Mouse (Mus musculus) hindbrain, embryonic 12.5 days (tissue): ENCODE results near the gene Sgca. TPM values are rescaled to one million over a fixed set of nuclear protein-coding genes. Genes with fewer than 3 reads are reported as not detected.
A peak's percentile ranks its signal among the peaks of the same experiment; 100 is the strongest.

Experiments
- ATAC-seq: fragments of 200-750 bp; cut with Nextera tagmentation; 2 replicates; pipeline ENCODE4 v1.8.0; 2017; ENCODE audit warnings: moderate TSS enrichment; ENCODE audit not compliant: low FRiP score
- H3K27ac ChIP-seq: fragments of 300-500 bp; sonication (generic); 2 replicates; pipeline ENCODE4 v1.5.1; 2016; ENCODE audit warnings: mild to moderate bottlenecking
- H3K27me3 ChIP-seq: fragments of 300-500 bp; sonication (generic); 2 replicates; pipeline ENCODE4 v1.6.1; 2016; ENCODE audit warnings: mild to moderate bottlenecking
- H3K36me3 ChIP-seq: fragments of 300-500 bp; sonication (generic); 2 replicates; pipeline ENCODE4 v1.6.1; 2016; ENCODE audit warnings: mild to moderate bottlenecking
- H3K4me1 ChIP-seq: fragments of 300-500 bp; sonication (generic); 2 replicates; pipeline ENCODE4 v1.6.1; 2016
- H3K4me2 ChIP-seq: fragments of 300-500 bp; sonication (generic); replicated peaks from 2 replicates; pipeline ENCODE4 v1.6.1; 2016; ENCODE audit warnings: mild to moderate bottlenecking
- H3K4me3 ChIP-seq: fragments of 300-500 bp; sonication (generic); 2 replicates; pipeline ENCODE4 v1.5.1; 2016; ENCODE audit warnings: mild to moderate bottlenecking
- H3K9ac ChIP-seq: fragments of 300-500 bp; sonication (generic); 2 replicates; pipeline ENCODE4 v1.6.1; 2016; ENCODE audit warnings: mild to moderate bottlenecking, moderate library complexity
- H3K9me3 ChIP-seq: fragments of 300-500 bp; sonication (generic); replicated peaks from 2 replicates; pipeline ENCODE4 v1.6.1; 2016; ENCODE audit warnings: mild to moderate bottlenecking
- WGBS: fragments of 180-500 bp; shearing (Covaris S2); methylation state at CpG from one replicate; pipeline ENCODE4 v1.1.7; 2016; 5-methylcytosine and 5-hydroxymethylcytosine counted together
- polyA plus RNA-seq: library from polyadenylated mRNA; unstranded; fragments of >200 nt; fragmentation: Nextera tagmentation; extraction: Ambion mirVana; gene quantifications from 2 replicates; pipeline ENCODE4 v1.2.1, GENCODE M21; 2016

Gene Sgca
- polyA plus RNA-seq, 1 experiment from 2014 or later, result 0.43 TPM

DNA sequence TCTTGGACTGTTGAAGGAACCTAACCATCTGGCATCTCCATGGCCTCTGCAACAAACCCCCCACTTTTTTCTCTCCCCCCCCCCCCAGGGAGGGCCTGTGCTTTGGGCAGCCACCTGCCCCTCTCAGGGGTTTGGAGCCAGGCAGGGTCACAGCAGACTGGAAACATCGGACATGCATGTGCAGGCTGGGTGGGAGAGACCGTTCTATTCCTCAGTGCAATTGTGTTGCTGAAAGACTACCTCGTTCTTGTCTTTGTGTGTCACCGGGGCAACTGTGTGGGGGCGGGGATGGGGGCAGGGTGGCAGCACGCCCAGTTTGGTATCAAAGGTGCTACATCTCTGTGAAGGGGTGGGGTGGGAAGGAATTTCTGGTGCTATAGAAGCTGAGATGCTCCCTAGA is 24.0 kb downstream of the Sgca start:
- Histone ChIP-seq H3K4me2 (peak overlapping the region; percentile 13; the same call in 1 of the 2 replicates), H3K9me3 (no peaks in the 10 kb centered on the region), H3K9ac (no peak overlapping the region), H3K27ac (peak overlapping the region; percentile 52), H3K4me1 (peaks cover 20% of the 10 kb centered on the region), H3K4me3 (no peak overlapping the region), H3K27me3 (peaks cover 5% of the 10 kb centered on the region; the same call in 1 of the 2 replicates), H3K36me3 (no peaks in the 10 kb centered on the region)
- 10% methylated on average over 6 of the region's 6 CpGs for WGBS
- 0 out of 2 replicates have a peak, but pooled peaks have one; percentile 49 for ATAC-seq

DNA sequence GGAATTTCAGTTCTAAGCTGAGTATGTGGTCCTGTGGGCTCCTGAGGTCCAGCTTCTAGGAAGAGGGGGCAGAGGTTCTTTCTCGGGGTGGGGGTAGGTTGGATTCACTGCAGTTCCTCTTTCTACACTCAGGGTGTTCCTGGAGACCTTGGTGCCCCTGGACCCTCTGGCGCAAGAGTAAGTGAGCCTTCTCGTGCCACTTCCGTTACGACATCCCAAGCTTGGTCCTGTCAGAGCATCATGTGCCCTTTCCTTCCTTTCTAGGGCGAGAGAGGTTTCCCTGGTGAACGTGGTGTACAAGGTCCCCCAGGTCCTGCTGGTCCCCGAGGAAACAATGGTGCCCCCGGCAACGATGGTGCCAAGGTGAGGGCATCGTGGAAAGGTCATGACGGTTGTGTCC is 30.9 kb downstream of the Sgca start:
- ATAC-seq, result no peak
- no peak overlapping the region for H3K4me3 ChIP-seq
- no peaks in the 10 kb centered on the region for H3K9me3 ChIP-seq
- H3K9ac ChIP-seq, result no peak overlapping the region
- peaks cover 15% of the 10 kb centered on the region; the same call in 1 of the 2 replicates for H3K27me3 ChIP-seq
- no peak overlapping the region for H3K27ac ChIP-seq
- no peaks in the 10 kb centered on the region; the same call in 1 of the 2 replicates for H3K4me1 ChIP-seq
- 0 out of 2 replicates have a peak, but pooled peaks cover 3% of the 10 kb centered on the region for H3K36me3 ChIP-seq
- 92% methylated on average over 12 of the region's 12 CpGs for WGBS
- no peak overlapping the region for H3K4me2 ChIP-seq

DNA sequence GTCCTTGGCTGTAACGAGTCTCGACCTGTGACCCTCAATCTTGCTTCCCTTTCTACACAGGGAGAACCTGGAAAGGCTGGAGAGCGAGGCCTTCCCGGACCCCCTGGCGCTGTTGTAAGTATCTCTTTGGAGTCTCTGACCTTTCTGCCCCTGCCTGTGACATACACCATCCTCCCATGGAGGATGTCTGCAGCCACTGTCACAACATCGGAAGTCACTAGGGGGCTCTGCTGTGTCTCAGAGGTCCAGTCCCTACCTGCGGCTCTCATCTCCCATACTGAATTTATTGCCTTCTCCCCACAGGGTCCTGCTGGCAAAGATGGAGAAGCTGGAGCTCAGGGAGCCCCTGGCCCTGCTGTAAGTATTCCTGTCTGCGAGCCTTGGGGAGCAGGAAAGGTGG is 31.8 kb downstream of the Sgca start:
- Histone ChIP-seq H3K9me3 (no peaks in the 10 kb centered on the region), H3K36me3 (0 out of 2 replicates have a peak, but pooled peaks cover 3% of the 10 kb centered on the region), H3K4me3 (no peak overlapping the region), H3K9ac (no peak overlapping the region), H3K4me2 (no peak overlapping the region), H3K27ac (no peak overlapping the region), H3K4me1 (no peaks in the 10 kb centered on the region; the same call in 1 of the 2 replicates), H3K27me3 (peaks cover 23% of the 10 kb centered on the region)
- no peak for ATAC-seq
- WGBS, result 11% methylated on average over 8 of the region's 8 CpGs

DNA sequence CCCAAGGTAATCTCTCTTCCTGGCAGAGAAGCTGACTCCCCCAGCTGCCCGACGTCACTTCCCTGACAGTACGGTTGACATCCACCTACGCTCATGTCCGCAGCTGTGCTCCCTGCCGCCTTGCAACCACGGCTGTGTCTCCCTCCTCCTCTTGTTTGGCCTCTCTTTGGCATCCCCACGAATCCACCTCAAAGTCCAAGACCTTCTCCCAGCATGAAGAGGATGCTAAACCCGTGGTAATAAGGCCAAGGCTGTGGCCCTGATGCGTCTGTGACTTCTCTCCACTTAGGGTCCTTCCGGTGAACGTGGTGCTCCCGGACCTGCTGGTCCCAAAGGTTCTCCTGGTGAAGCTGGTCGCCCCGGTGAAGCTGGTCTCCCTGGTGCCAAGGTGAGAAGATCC is 33.1 kb downstream of the Sgca start:
- no peak for ATAC-seq
- Histone ChIP-seq H3K27ac (no peak overlapping the region), H3K4me2 (no peak overlapping the region), H3K36me3 (0 out of 2 replicates have a peak, but pooled peaks cover 3% of the 10 kb centered on the region), H3K4me1 (no peaks in the 10 kb centered on the region), H3K9ac (no peak overlapping the region), H3K9me3 (no peaks in the 10 kb centered on the region), H3K4me3 (no peak overlapping the region), H3K27me3 (peaks cover 32% of the 10 kb centered on the region)
- 86% methylated on average over 15 of the region's 15 CpGs for WGBS

DNA sequence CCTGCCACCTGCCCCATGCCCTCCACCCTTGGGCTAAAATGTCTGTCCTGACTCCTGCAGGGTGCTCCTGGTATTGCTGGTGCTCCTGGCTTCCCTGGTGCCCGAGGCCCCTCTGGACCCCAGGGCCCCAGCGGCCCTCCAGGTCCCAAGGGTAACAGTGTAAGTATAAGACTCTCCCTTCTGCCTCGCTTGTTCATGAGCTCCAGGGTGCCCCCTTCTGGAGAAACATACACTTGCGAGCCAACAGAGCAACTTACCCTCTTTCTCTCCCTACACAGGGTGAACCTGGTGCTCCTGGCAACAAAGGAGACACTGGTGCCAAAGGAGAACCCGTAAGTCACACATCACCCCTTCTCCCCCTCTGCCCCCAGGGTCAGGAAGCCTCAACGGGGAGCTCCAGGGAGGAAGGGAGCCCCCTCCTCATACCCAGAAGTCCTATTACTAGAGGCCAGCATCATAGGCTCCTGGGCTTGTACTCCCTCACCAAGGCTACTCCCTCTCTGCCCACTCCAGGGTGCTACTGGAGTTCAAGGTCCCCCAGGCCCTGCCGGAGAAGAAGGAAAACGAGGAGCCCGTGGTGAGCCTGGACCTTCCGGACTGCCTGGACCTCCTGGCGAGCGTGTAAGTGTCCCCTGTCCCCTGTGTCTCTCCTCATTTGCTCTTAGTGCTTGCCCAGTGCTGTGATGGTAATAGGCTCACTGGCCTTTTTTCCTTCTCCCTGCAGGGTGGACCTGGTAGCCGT is 33.7 kb downstream of the Sgca start:
- Histone ChIP-seq H3K4me3 (no peak overlapping the region), H3K27me3 (peaks cover 35% of the 10 kb centered on the region), H3K4me2 (no peak overlapping the region), H3K9ac (no peak overlapping the region), H3K4me1 (peaks cover 5% of the 10 kb centered on the region), H3K27ac (no peak overlapping the region), H3K9me3 (no peaks in the 10 kb centered on the region), H3K36me3 (0 out of 2 replicates have a peak, but pooled peaks cover 3% of the 10 kb centered on the region)
- no peak for ATAC-seq
- 48% methylated on average over 13 of the region's 13 CpGs for WGBS

DNA sequence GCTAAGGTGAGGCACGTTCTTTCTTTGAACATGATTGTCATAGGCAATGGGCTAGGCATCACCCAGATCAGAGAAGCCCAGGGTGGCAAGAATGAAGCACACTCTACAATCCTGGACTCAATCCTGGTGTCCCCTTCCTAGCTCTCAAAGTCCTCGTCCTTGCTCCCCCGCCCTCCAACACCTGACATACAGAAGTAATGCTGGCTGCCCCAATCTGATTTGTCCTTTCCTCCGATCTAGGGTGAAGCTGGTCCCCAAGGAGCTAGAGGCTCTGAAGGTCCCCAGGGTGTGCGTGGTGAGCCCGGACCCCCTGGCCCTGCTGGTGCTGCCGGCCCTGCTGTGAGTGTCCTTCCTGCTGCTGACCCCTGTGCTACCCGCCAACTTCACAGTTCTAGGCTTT is 34.4 kb downstream of the Sgca start:
- Histone ChIP-seq H3K9ac (no peak overlapping the region), H3K4me3 (no peak overlapping the region), H3K4me2 (no peak overlapping the region), H3K36me3 (0 out of 2 replicates have a peak, but pooled peaks cover under 1% of the 10 kb centered on the region), H3K4me1 (peaks cover 9% of the 10 kb centered on the region), H3K27me3 (peaks cover 40% of the 10 kb centered on the region), H3K9me3 (no peaks in the 10 kb centered on the region), H3K27ac (no peak overlapping the region)
- ATAC-seq, result no peak
- WGBS, result 73% methylated on average over 8 of the region's 8 CpGs

DNA sequence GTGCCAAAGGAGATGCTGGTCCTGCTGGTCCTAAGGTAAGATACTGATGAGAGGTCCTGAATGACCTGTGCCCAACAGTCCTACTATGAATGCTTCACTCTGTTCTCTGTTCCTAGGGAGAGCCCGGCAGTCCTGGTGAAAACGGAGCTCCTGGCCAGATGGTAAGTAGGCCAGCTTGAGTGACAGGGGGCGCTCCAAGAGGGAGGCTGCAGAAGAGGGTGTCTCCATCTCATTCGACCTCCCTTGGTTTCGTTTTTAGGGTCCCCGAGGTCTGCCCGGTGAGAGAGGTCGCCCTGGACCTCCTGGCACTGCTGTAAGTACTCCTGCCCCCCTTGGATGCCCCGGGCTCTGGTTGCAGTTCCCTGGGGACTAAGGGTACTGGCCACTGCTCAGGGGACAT is 35.0 kb downstream of the Sgca start:
- 36% methylated on average over 9 of the region's 9 CpGs for WGBS
- no peak overlapping the region for H3K4me2 ChIP-seq
- H3K4me1 ChIP-seq, result peaks cover 11% of the 10 kb centered on the region
- H3K4me3 ChIP-seq, result no peak overlapping the region
- H3K27ac ChIP-seq, result no peak overlapping the region
- peaks cover 46% of the 10 kb centered on the region for H3K27me3 ChIP-seq
- H3K9ac ChIP-seq, result no peak overlapping the region
- H3K9me3 ChIP-seq, result no peaks in the 10 kb centered on the region
- ATAC-seq, result no peak
- no peaks in the 10 kb centered on the region for H3K36me3 ChIP-seq

DNA sequence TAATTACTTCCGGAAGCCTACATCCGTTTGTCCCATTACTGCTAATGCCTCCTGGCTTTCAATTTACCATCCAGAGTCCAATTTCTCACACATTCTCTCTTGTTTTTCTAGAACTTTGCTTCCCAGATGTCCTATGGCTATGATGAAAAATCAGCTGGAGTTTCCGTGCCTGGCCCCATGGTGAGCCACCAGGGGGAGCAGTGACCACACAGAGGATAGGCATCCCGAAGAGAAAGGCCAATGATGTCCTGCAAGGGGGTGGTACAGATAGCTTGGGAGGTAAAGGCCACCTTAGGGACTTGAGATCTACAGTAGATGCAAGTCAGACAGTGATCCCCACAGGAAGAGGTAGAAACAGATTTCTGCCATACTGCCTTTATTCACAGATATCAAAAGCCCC is 36.8 kb downstream of the Sgca start:
- Histone ChIP-seq H3K4me3 (no peak overlapping the region), H3K27me3 (peaks cover 65% of the 10 kb centered on the region), H3K4me2 (no peak overlapping the region), H3K27ac (no peak overlapping the region), H3K4me1 (peaks cover 17% of the 10 kb centered on the region), H3K9me3 (no peaks in the 10 kb centered on the region), H3K36me3 (no peaks in the 10 kb centered on the region), H3K9ac (no peak overlapping the region)
- no peak for ATAC-seq
- WGBS, result 20% methylated on average over 4 of the region's 4 CpGs

DNA sequence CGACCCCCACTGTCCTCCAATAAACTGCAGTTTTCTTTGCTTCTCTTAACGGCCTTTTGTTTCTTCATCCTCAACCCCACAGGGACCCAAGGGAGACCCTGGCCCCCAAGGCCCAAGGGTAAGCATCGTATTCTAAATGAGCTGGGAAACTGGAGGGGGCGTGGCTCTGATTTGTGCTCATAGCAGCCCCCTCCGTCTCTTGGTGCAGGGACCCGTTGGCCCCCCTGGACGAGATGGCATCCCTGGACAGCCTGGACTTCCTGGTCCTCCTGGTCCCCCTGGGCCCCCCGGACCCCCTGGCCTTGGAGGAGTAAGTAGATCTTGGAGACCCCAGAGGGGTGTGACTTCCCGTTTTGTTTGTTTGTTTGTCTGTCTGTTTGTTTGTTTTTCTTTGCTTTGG is 37.8 kb downstream of the Sgca start:
- no peaks in the 10 kb centered on the region for H3K36me3 ChIP-seq
- H3K9ac ChIP-seq, result no peak overlapping the region
- H3K27ac ChIP-seq, result no peak overlapping the region
- peaks cover 22% of the 10 kb centered on the region for H3K4me1 ChIP-seq
- peak overlapping the region; percentile 58 for H3K4me2 ChIP-seq
- H3K4me3 ChIP-seq, result no peak overlapping the region; the same call in 1 of the 2 replicates
- no peaks in the 10 kb centered on the region for H3K9me3 ChIP-seq
- no peak for ATAC-seq
- 25% methylated on average over 9 of the region's 9 CpGs for WGBS
- peaks cover 75% of the 10 kb centered on the region for H3K27me3 ChIP-seq

DNA sequence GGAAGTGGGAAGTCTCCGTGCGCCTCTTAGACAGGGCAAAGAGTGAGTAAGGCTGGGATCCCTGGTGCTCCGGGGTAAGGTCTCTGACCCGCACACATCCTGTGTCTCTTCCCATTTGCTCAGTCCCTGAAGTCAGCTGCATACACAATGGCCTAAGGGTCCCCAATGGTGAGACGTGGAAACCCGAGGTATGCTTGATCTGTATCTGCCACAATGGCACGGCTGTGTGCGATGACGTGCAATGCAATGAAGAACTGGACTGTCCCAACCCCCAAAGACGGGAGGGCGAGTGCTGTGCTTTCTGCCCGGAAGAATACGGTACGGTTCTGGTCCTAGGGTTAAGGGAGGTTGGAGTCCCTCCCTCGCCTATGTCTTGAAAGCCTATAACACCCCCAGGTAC is 38.3 kb downstream of the Sgca start:
- Histone ChIP-seq H3K27ac (no peak overlapping the region), H3K9me3 (no peaks in the 10 kb centered on the region), H3K4me3 (peak overlapping the region; percentile 30), H3K4me1 (peaks cover 22% of the 10 kb centered on the region), H3K4me2 (peak overlapping the region; percentile 58), H3K36me3 (no peaks in the 10 kb centered on the region), H3K27me3 (peaks cover 80% of the 10 kb centered on the region), H3K9ac (peak overlapping the region; percentile 24; the same call in 1 of the 2 replicates)
- ATAC-seq, result no peak
- 2% methylated on average over 15 of the region's 15 CpGs for WGBS

DNA sequence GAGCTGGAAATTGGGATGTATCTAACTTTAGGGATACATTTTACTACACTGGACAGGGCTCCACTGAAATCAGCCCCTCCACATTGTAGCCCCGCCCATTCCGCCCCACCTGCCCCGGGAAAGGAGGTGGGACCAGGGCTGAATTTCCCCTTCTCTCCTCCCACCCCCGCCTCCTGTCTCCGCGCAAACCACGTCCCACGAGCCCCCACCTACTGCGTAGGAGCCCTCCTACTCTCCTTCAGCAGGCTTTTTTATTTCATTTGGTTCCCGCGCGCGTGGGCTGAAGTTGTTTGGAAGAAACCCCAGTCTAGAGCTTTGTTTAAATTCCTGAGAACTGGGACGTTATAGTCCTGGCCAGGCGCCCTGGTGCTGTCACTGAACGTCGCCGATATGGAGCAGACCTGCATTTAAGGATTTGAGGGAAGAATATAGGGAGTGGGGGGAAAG is 38.8 kb downstream of the Sgca start:
- Histone ChIP-seq H3K9me3 (no peaks in the 10 kb centered on the region), H3K9ac (peak overlapping the region; percentile 24), H3K4me1 (peaks cover 22% of the 10 kb centered on the region), H3K36me3 (no peaks in the 10 kb centered on the region), H3K27ac (no peak overlapping the region), H3K4me2 (peak overlapping the region; percentile 58), H3K4me3 (peak overlapping the region; percentile 30), H3K27me3 (peaks cover 84% of the 10 kb centered on the region)
- ATAC-seq, result no peak; the same call in 1 of the 2 replicates
- under 1% methylated on average over 18 of the region's 18 CpGs for WGBS

DNA sequence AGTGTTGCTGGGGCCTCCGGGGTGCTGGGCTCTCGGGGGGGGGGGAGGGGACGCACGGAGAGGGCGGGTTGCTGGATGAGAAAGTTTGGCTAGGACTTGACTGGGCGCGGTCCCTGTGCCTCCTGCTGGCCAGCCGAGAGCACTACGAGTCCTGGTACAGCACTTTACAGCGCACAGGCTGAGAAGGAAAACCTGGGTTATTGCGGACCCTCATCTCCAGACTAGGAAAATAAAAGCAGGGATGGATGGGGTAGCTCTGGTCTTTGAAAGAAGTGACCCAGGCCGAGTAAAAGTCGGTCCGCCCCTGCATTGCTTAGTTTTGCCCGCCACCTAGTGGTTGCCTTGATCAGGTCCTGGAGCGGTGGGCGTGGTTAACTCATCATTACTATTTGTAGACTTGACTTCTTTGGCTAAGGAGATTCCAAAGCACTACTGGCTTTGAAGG is 39.3 kb downstream of the Sgca start:
- Histone ChIP-seq H3K4me3 (peak overlapping the region; percentile 30), H3K4me2 (peak overlapping the region; percentile 58), H3K9ac (peak overlapping the region; percentile 51), H3K4me1 (peaks cover 22% of the 10 kb centered on the region), H3K27me3 (peaks cover 85% of the 10 kb centered on the region), H3K27ac (0 out of 2 replicates have a peak overlapping the region, but pooled peaks have one; percentile 44), H3K36me3 (no peaks in the 10 kb centered on the region), H3K9me3 (no peaks in the 10 kb centered on the region)
- under 1% methylated on average over 17 of the region's 17 CpGs for WGBS
- peak; percentile 82 for ATAC-seq
